Mouse (Mus musculus) heart, postnatal 0 days (tissue): ENCODE measurements at regions not wholly inside any gene's neighbourhood (a gene's known extent, or its start where the extent isn't known, plus 50 kb on each side); places are given as distances from the start of the nearest gene placed in this dataset.

Experiments used
- ATAC-seq: fragments of 200-750 bp; cut with Nextera tagmentation; 2 replicates; pipeline ENCODE4 v1.8.0; 2017; ENCODE audit warnings: low read depth, moderate number of reproducible peaks, moderate library complexity; ENCODE audit not compliant: insufficient read depth
- DNase-seq: peaks from one replicate; pipeline ENCODE4 v3.0.0-alpha.2; 2016; ENCODE audit warnings: low spot score
- H3K27ac ChIP-seq: fragments of 300-500 bp; sonication (generic); 2 replicates; pipeline ENCODE4 v1.5.1; 2014; ENCODE audit warnings: low read depth, mild to moderate bottlenecking
- H3K27me3 ChIP-seq: fragments of 300-500 bp; sonication (generic); 2 replicates; pipeline ENCODE4 v1.6.1; 2014; ENCODE audit warnings: low read length, mixed read lengths; ENCODE audit not compliant: control insufficient read depth, insufficient read depth
- H3K36me3 ChIP-seq: fragments of 300-500 bp; sonication (generic); replicated peaks from 2 replicates; pipeline ENCODE4 v1.6.1; 2014; ENCODE audit warnings: low read length, mixed read lengths; ENCODE audit not compliant: control insufficient read depth, insufficient read depth
- H3K4me1 ChIP-seq: fragments of 300-500 bp; sonication (generic); 2 replicates; pipeline ENCODE4 v1.6.1; 2014; ENCODE audit warnings: antibody characterized with exemption; ENCODE audit not compliant: control insufficient read depth, insufficient read depth
- H3K4me2 ChIP-seq: fragments of 300-500 bp; sonication (generic); 2 replicates; pipeline ENCODE4 v1.6.1; 2014; ENCODE audit warnings: low read depth, mild to moderate bottlenecking, low read length, moderate library complexity
- H3K4me3 ChIP-seq: fragments of 300-500 bp; sonication (generic); 2 replicates; pipeline ENCODE4 v1.5.1; 2014; ENCODE audit warnings: low read depth, low read length
- H3K9ac ChIP-seq: fragments of 300-500 bp; sonication (generic); replicated peaks from 2 replicates; pipeline ENCODE4 v1.6.1; 2014; ENCODE audit warnings: low read depth, low read length, mixed read lengths
- H3K9me3 ChIP-seq: fragments of 300-500 bp; sonication (generic); replicated peaks from 2 replicates; pipeline ENCODE4 v1.6.1; 2016; ENCODE audit warnings: low read length; ENCODE audit not compliant: control insufficient read depth
- CTCF ChIP-seq: IDR thresholded peaks from 2 replicates; pipeline ENCODE4 v1.5.1; 2016; ENCODE audit warnings: antibody characterized with exemption, control low read depth, low read depth
- EP300 ChIP-seq: IDR thresholded peaks from 2 replicates; pipeline ENCODE4 v1.6.1; 2016; ENCODE audit warnings: antibody characterized with exemption, low read depth
- WGBS: fragments of 180-500 bp; shearing (Covaris S2); extraction: QIAGEN DNeasy Blood & Tissue Kit; methylation state at CpG from one replicate; pipeline ENCODE4 v1.1.7; 2014; 5-methylcytosine and 5-hydroxymethylcytosine counted together

DNA sequence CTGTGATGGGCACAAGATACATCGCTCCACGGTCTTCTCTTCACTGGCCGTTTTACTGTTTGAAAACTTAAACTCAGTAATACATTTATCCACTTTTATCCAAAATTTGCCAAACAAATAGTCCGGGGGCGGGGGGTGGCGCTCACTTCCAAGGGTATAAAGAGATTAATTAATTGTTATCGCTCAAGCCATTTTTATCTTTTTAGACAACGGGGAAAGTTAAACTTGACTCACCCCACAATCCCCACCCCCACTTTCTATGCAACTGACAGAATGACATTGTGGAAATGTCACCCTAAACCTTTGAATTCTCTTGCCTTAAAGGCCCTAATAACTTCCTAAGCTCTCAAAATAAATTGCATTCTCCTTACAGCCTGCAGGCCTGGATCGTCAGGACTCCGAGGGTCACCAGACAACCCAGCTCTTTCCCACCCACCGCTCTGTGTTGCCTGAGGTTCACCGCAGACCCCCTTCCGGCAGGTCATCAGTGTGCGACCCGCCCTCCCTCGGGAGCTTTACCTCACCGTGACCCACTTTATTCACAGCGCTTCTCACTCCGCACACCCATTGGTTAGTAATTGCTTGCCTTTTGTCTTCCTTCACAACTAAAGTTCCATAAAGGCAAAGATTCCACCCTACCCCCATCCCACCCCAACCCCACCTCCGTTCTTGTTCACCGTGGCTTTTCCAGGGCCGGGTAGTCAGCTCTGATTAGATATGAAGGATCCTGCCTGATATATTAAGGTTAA is 93.0 kb upstream of the Hmcn1 start:
- ATAC-seq, result no peak
- Histone ChIP-seq H3K27ac (no peak overlapping the region), H3K27me3 (no peaks in the 10 kb centered on the region), H3K4me2 (no peak overlapping the region), H3K9ac (no peak overlapping the region), H3K4me3 (no peak overlapping the region), H3K4me1 (peaks cover 7% of the 10 kb centered on the region; the same call in 1 of the 2 replicates), H3K9me3 (no peaks in the 10 kb centered on the region), H3K36me3 (no peaks in the 10 kb centered on the region)
- no peak for TF ChIP-seq EP300
- TF ChIP-seq CTCF, result no peak
- no peak for DNase-seq
- WGBS, result 76% methylated on average over 22 of the region's 22 CpGs

DNA sequence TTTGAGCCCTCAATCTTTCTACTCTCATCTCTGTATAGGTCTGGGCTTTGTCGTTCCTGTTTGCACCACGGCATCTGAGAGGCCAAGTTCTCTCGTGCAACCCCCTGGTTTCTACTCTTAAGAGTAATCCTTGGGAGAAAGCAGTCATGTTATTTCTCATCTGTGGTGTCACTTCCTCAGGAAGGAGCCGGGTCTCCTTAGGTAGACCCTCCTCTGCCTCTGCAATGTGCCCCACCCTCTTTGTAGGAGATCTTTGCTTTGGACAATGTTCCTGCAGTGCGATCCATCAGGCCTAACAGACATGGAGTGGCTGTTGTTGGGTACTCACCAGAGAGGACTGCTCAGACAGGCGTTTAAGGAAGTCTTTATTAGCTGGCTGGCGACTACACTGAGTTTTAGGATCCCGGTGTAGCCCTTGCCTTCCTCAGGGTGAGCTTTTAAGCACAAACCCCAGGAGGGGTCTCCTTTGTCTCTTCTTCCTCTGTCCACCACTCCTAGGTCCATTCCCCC is 94.0 kb upstream of the Hmcn1 start:
- no peak overlapping the region for H3K4me3 ChIP-seq
- H3K27ac ChIP-seq, result no peak overlapping the region
- no peak for TF ChIP-seq EP300
- no peak for TF ChIP-seq CTCF
- no peak overlapping the region for H3K9ac ChIP-seq
- H3K4me2 ChIP-seq, result no peak overlapping the region
- no peaks in the 10 kb centered on the region for H3K36me3 ChIP-seq
- no peaks in the 10 kb centered on the region for H3K9me3 ChIP-seq
- 63% methylated on average over 8 of the region's 8 CpGs for WGBS
- H3K27me3 ChIP-seq, result no peaks in the 10 kb centered on the region
- no peak for ATAC-seq
- peaks cover 9% of the 10 kb centered on the region; the same call in 1 of the 2 replicates for H3K4me1 ChIP-seq
- DNase-seq, result no peak

DNA sequence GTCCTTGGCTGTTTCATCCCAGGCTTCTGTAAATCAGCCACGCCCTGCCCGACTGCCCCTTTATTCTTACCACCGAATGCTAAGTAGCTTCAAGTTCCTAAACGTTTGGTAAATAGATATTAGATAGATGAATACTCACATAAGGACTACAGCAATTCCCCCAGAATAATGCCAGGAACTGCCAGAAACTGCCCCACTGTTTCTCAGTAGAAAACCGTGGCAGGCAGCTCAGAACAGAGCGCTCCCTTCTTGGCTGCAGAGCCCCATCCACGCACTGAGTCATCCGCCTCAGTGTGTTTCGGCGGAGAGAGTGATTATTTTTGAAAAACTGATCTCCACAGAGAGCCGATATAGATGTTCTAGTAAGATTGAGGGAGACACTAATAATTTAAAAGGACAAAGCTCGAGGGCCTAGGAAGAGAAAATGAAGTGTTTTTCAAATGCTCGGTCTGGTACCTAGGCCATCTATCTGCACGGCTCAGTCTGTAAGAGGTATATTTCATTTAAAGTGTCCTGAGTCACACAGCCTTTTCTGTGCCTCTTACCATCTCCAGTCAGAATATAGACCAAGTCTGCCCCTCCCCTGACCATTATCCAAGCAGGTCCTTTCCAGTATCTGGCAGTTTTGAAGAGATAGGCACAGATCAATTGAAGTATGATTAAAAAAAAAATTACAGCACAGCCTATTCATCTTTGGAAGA is 94.4 kb upstream of the Gm47985 start:
- 82% methylated on average over 14 of the region's 14 CpGs for WGBS
- DNase-seq (no peak), ATAC-seq (no peak)
- H3K4me3 ChIP-seq, result no peak overlapping the region
- H3K36me3 ChIP-seq, result no peaks in the 10 kb centered on the region
- no peak overlapping the region for H3K4me2 ChIP-seq
- peaks cover 12% of the 10 kb centered on the region; the same call in 1 of the 2 replicates for H3K4me1 ChIP-seq
- H3K27ac ChIP-seq, result no peak overlapping the region
- no peaks in the 10 kb centered on the region for H3K27me3 ChIP-seq
- no peak overlapping the region for H3K9ac ChIP-seq
- no peaks in the 10 kb centered on the region for H3K9me3 ChIP-seq
- no peak for TF ChIP-seq EP300
- TF ChIP-seq CTCF, result no peak

DNA sequence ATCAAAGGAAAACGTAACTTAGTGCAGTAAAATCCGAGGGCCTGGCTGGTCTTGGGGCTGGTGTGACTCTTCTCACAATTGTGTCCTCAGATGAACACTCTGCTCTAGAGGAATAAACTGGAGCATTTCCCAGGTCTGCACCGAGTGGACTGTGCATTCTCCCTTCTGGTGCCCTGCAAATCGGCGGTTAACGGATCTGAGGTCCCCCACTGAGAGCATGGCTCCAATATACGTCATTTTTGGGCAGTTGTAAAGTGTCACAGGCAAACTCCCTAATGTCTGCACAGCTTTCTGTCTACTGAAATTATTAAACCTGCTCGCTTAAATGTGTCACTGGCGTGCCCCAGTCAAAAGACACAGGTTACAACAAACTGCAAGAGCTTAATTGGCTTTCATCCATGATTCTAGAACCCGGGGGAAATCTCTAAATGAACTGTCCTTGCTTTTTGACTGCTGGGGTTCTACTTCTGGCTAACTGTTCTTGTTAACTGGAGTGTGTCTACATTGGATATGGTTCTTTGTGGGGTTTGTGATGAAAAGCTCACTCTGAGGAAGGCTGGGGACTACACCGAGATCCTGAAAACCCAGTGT is 93.7 kb upstream of the Gm47985 start:
- 79% methylated on average over 11 of the region's 11 CpGs for WGBS
- H3K9me3 ChIP-seq, result no peaks in the 10 kb centered on the region
- H3K27me3 ChIP-seq, result no peaks in the 10 kb centered on the region
- no peak overlapping the region for H3K4me2 ChIP-seq
- no peak overlapping the region for H3K27ac ChIP-seq
- DNase-seq (no peak), ATAC-seq (no peak)
- no peak overlapping the region for H3K4me3 ChIP-seq
- H3K9ac ChIP-seq, result no peak overlapping the region
- no peaks in the 10 kb centered on the region for H3K36me3 ChIP-seq
- TF ChIP-seq CTCF (no peak), EP300 (no peak)
- peaks cover 12% of the 10 kb centered on the region; the same call in 1 of the 2 replicates for H3K4me1 ChIP-seq

DNA sequence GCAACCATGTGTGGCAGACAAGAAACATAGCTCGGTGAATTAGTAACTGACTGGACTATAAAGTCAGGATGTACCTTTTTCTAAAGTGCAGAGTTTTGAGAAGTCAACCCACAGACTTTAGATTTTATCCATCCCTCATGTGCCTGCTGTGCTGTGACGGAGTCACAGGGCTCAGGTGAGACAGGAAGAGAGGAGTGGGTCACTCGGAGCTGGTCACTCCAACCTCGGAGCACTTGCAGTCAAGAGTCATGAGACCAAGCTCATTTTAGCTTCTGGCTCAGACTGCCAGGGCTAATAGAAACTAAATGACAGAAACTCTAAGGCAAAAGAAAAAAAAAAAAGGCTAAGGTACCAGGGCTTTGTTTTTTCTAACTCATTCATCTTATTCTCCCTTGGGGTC is 90.3 kb upstream of the Gm47985 start:
- H3K4me2 ChIP-seq, result no peak overlapping the region
- WGBS, result 53% methylated on average over 4 of the region's 4 CpGs
- DNase-seq, result no peak
- H3K36me3 ChIP-seq, result no peaks in the 10 kb centered on the region
- TF ChIP-seq EP300 (no peak), CTCF (no peak)
- H3K4me3 ChIP-seq, result no peak overlapping the region
- H3K9me3 ChIP-seq, result no peaks in the 10 kb centered on the region
- no peak overlapping the region for H3K27ac ChIP-seq
- no peaks in the 10 kb centered on the region for H3K27me3 ChIP-seq
- peaks cover 14% of the 10 kb centered on the region; the same call in 1 of the 2 replicates for H3K4me1 ChIP-seq
- H3K9ac ChIP-seq, result no peak overlapping the region
- no peak for ATAC-seq
